Mouse (Mus musculus) thymus, adult 18-20 months (tissue): Measurements from ENCODE around the gene Appbp2.

Experiments used
- DNase-seq, 2 experiments: peaks; one replicate each; pipeline ENCODE4 v3.0.0; 2022; ENCODE audit warnings: mixed read lengths in 2 of 2

Gene Appbp2

GRCm38 (mm10) chr11:85152256-85152930, 82.5 kb downstream of the Appbp2 start:
- DNase-seq, result no peak

GRCm38 (mm10) chr11:85139581-85140540, 95.1 kb downstream of the Appbp2 start, which contains the start of gene Usp32:
TSS of gene Usp32 (minus strand) at chr11:85140161.
- DNase-seq, result peak; percentile 95 to 97

DNA sequence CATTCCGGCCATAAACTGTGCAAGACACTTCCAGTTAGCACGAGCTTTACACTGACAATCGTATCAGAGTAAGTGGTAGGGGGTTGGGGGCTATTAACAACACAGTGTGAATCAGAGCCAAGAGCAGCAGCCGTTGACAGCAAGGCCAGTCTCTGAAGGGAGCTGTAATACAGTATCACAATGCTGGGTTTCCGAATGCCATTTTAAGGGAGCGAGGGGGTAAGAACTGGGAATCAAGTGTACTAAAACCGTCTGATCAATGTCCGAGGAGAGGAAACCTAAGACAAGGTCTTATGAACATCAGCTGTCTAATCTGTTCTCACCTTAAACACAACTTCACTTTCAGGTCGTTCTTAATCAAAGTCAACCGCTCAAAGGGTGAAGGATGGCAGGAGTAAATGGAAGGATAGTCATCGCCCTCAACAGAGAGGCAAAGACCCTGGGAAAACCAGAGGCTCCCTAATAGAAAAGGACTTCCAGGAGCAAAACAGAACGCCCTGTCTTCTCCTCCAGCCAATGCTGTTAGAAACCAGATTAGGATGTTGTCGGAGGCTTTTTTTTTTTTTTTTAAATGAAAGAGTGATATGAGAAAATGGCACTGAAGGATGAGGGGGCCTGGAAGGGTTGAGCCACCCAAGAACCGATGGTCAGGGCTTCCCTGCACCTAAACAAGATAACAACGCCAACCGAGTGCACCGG, 96.0 kb downstream of the Appbp2 start:
- DNase-seq, result peak in 1 of 2 experiments; percentile 4
